Mouse (Mus musculus) bone marrow macrophage, adult 2 months (primary cell): ENCODE measurements around the gene Mkrn2.

Experiments
- CTCF ChIP-seq: IDR thresholded peaks from 2 replicates; pipeline ENCODE4 v1.5.1; 2012; ENCODE audit warnings: low read depth, mild to moderate bottlenecking, low read length, moderate library complexity
- POLR2A ChIP-seq: IDR thresholded peaks from 2 replicates; pipeline ENCODE4 v1.6.1; 2012; ENCODE audit warnings: mild to moderate bottlenecking, low read depth, low read length, borderline replicate concordance

GRCm38 (mm10) chr6:115643315-115643714, 41.6 kb downstream of the Mkrn2 start:
- TF ChIP-seq CTCF (no peak), POLR2A (no peak)
